Mouse (Mus musculus) layer of hippocampus, adult 9-10 months (tissue): Measurements from ENCODE around the gene Entpd3.
A peak's percentile ranks its signal among the peaks of the same experiment; 100 is the strongest.

Experiments used
- DNase-seq: peaks from one replicate; pipeline ENCODE4 v3.0.0; 2022; ENCODE audit warnings: low spot score

The Entpd3 gene

DNA sequence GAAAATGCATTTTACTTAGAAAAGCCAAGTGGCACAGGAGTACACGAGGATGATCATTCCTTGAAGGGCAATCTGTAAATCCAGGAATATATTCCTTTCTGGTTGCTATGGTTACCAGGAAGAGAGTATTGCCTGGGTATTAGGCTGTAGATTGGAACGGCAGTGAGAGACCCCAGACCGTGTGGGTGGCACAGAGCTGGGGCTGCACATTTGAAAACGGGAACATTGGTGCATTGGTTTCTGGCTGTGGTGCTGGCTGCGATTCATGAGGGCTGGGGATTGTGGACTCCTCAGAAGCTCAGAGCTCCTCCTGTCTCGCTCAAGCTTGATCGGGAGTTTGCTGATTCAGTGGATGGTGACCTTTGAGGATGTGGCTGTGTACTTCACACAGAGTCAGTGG, 40.2 kb downstream of the Entpd3 start:
- DNase-seq: no peak

DNA sequence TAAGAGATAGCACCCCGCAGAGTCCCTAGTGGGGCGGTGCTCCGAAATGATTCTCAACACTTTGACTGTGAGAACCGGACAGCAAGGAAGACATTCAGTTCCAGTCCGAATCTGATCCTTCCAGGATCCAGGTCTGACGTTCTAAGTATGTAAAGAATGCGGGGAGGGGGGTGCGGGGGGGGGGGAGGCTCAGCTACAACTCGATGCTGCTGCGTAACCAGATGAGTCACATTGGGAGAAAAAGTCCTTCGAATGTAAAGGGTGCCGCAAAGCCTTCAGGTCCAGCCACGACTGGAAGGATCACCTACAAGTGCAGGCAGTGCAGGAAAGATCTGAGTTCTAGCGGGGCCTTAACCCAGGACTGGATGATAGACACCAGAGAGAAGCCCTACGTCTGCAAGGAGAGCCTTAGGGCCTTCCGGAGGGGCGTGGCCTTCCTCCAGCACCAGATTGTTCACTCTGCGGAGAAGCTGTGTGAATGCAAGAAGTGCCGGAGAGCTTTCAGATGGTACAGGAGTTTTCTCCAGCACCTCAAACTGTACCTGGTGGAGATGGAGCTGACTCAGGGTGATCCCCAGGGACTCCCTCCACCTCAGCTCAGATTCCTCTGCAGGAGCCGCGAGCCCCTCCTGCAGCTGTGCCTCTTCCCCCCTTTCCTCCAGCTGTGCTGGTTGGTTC, 42.5 kb downstream of the Entpd3 start:
- DNase-seq: no peak

DNA sequence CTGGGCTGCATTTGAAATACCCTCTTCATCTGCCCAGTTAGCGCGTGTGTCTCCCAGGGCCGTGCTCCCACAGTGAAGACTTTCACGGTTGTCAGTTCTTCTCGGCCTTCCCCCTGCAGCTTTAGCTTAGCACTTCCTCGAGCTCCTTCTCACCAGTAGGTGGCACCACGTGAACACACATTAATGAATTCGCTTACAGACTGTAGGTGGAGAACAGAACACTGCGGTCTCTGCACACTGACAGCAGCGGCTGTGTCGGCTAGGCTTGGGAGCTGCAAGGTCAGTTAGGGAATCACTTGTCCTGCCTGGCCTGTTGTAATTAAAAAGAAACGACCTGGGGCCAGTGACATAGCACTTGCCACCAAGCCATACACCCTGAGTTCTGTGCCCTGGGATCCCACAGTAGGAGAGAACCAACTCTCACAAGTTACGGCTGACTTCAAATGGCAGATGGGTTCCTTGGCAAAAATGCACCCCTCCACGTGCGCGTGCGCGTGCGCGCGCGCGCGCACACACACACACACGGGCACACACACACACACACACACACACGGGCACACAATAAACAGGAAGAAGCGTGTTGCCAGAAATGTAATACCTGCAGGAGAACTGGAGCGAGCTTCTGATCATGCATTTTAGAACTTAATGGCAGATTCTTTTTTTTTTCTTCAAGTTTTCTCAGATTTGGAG, 43.1 kb downstream of the Entpd3 start:
- DNase-seq: peak; percentile 84

DNA sequence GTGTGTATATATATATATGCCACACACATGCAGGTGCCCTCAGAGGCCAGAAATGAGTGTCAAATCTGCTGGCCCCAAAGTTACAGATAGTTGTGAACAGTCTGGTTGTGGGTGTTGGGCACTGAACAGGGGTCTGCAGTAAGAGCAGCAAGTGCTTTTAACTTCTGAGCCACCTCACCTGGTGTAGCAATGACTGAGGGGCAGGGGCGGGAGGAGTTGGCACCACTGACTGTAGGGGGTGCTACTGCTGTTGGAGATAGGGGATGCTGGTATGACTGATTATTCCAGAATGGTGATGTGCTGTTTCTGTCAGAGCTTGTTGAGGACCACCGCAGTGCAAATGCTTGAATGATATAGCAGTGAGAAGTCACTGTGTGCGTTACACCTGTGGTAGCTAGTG, 43.7 kb downstream of the Entpd3 start:
- no peak for DNase-seq

DNA sequence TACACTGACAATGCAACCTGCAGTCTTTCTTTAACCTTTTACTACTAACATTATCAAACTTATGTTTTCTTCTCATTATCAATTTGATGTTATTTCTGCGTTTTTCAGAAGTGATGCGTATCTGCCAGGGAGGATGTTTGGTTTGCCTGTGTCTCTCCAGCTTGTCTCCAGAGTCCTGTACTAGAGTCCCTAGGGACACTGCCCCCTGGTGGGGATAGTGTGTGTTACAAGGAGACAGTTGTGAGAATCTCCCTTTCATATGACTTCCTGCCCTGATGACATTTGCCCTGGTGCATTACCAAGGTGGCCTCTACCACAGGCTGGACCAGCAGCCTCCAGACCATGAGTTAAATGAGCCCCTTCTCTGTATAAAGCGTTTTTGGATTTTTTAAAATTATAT, 46.9 kb downstream of the Entpd3 start:
- DNase-seq: peak; percentile 59

DNA sequence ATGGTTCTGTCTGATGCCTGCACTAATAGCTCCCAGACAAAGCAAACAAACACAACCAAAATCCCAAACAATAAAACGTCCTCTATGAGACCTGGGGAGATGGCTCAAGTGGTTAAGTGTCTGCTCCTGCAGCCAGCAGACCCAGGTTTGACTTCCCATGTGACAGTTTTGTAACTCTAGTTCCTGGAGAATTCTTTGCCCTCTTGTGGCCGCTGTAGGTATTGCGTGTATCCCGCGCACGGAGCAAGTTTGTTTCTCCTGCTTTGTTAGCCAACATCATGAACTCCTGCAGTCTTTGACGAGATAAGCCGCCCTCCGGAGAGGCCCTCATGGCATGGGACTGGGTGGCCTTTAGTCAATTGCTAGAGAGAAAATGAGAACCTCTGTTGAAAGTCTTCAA, 51.9 kb downstream of the Entpd3 start:
- no peak for DNase-seq

DNA sequence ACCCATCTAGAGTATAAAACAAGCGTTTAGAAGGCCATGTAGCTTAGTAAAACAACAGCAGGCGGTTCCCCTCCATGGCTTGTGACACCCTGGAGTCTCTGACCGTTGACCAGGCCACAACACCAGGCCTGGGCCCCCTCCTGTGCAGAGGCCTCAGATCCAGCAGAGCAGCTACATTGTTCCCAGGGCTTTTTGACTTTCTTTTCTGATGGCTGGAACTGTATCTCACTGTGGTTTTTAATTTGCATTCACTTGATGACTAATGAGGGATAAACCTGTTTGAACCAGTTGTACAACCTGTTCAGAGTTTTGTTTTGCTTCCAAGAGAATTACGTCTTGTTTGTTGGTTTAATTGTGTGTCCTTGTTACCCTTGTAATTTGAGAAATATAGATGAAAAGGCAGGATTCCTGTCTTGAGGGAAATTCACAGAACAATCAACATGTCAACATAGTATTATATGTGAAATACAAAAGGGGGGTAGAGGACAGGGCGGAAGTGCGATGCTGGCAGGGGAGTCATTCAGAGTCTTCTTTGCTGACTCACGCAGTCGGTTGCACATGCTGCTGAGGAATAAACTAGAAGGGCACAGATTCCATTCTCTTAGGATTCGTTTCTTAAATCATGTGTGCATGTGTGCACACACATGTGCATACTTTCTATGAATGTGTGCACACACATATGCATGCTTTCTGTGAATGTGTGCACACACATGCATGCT, 53.9 kb downstream of the Entpd3 start:
- no peak for DNase-seq

DNA sequence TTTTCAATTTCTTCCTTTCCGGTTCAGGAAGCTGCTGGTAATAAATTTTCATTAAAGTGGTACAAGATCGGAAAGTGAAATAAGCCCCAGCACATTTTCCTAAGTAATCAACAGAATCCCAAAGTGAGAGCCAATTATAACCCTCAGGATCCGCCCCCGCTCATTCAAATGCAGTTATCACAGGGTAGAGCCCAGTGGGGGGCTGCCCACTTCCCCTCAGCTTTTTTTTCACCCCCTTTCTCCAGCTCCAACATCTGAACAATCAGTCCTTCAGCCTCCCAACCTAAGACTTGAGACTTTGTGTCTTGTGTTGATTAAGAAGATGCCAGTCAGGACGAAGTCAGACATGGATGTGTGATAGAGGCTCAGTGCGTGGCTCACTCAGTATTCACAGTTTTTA, 55.2 kb downstream of the Entpd3 start:
- DNase-seq: no peak

DNA sequence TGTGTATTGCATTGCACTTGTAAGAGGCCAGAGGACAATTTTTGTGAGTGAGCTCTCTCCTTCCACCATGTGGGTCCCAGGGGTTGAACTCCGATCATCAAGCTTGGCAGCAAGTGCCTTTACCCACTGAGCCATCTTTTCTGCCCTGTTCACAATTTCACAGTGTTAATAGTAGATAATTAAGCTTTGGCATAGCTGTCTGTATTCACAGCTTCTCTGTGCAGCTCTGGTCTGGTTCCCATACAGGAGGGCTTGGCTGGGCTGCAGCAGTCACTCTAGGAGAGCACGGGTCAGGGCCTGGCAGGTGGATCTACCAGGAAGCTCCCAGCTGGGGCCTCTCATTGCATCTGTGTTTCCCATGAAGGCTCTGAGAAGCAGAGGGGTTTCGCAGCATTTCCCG, 55.7 kb downstream of the Entpd3 start:
- no peak for DNase-seq

DNA sequence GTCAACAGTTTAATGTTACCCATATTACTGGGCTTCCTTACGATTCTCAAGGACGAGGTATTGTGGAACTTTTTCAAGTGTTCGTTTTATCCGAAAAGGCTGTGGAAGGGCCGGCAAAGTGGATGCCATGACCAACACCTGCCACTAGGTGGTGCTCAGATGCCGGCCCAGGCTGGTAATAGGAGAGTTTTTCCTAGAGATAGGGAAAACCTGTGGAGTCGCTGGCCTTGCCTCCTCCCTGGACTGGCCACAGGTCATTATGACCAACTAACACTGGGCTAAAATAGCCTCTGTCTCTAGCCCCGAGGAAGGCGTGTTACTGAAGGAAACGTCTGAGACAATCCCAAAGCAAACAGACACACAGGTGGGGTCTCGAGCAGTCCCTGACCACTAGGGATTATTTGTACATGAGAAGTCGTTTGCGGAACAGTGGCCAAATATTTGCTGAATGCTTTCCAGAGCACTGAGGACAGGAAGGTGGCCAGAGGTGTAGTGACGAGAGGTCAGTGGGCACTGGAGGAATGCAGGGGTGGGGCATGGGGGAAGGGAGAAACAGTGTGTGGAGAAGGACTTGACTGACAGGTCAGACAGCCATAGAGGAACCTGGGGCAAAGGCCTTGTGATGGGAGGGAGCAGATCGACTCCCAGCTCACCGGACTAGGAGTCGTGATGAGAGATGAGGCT, 62.0 kb downstream of the Entpd3 start:
- peak; percentile 39 for DNase-seq

DNA sequence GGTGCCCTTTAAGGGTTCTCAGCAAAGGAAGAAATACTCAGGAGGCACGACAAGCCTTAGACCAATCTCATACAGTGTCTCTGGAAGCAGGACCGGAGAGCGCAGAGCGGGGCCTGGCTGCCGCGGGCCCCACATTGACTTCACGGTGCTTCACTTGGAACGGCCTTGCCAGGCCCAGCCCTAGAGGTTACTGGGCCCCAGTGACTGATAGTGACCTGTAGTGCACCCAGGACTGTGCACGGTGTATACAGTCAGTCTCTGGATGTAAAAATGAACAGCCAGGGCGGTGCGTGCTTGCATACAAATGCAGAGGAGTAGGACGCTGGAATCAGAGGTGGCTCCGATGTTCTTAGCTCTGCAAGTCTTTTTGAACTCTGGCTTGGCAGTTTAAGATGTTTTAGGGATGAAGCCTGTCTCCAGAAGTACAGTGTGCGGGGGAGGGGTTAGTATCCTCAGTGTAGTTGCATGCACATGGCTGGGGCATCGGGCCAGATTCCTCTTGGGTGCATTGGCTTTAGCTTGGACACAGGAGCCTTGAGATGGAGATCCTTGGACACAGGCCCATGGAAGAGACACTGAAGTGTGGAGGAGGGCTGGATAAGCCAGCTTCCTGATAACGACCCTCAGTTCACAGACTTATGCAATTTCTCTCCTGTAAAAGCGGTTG, 62.7 kb downstream of the Entpd3 start:
- DNase-seq: no peak

DNA sequence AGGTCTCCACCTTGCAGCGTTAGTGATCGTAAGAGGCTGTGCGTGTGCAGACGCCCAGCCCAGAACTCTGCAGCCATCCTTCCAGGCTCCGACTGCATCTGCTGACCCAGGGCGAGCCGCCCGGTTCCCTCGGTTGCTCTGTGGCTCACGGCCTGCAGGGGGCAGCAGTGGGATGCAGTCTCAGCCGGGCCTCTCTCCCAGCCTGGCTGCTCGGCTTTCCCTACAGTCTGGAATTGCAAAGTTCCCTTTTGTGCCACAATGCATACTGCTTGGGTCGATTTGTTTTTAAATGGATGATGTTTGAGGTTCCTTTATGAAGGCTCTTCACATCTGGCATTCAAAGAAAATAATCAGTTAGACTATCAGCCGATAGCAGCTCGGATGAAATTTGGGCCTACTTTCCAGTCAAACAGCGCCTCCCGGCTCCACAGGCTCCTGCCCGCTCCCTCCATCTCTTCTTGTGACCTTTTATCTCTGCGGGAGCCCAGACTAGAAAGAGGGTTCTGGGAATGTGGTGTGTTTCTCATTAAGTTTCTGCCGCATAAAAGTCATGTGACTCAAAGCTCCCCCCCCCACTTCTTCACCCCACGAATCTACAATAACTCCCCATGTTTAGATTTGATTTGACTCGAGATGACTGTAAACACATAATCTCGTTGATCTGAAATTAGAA, 63.4 kb downstream of the Entpd3 start:
- DNase-seq: peak; percentile 88

DNA sequence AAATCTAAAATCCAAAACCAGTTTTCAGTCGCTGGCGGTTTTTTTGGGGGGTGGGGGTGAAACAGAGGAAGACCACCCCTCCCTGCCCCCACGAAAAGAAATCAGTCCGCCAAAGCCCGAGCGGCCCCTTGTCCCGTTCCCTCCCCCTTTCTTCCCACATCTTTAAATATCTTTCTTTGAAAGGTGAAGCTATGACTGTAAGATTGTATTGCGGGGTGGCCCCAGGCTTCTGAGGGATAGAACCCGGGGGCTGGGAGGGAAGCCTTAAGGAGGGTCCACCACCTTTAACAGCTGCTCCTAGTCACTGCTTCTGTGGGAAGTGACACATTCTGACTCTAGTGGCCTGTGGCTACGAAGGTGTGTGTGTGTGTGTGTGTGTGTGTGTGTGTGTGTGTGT, 63.9 kb downstream of the Entpd3 start:
- no peak for DNase-seq

DNA sequence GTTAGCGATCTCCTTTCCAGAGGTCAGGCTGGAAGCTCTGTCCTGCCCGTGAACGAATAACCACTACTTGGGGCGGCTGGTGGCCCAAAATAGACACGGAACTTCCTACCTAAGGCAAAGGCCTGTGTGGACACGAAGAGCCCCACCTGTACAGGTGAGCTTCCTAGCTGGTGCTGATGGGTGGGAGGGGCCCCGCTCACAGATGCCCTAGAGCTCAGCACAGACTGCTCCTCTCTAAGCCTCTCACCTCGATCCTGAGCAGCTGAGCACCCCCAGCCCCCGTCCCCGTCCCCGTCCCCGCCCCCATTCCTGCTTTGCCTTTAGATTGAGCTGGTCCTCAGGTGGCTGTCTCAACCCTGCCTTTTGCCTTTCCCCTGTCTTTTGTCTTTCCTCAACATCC, 64.3 kb downstream of the Entpd3 start:
- no peak for DNase-seq

DNA sequence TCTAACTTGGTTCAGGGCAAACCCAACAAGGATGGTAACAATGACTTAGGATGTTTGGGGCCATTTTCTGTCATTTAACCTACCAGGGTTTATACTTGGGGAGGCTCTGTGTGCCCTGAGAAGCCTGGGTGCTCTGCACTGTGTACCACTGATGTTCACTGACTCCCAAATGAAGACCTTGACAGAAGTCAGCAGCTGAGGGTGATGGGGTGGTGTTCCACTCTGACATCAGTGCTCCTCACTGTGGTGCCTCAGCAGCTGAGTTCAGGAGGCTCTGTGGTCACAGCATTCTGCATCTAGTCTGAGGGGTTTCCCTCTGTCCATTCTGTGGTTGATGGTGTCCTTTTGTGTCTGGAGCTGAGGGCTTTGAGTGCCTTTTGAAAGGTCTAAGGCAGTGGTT, 71.4 kb downstream of the Entpd3 start:
- DNase-seq: no peak

DNA sequence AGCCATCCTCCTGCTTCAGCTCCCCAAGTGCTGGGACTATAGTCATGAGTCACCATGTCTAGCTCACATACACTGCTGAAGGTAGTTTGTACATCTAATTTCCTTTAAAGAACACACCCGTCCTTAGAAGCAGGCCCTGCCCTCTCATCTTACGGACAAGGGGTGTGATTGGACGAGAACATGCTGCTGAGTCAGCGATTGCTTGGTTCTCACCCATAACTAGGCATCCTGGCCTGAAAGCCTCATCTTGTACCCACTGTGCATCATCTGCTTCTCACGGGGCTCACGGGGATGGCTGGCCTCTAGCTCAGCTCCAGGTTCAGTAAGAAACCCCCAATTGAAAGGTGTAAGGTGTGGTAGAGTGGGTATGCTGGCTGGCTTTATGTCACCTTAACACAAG, 74.4 kb downstream of the Entpd3 start:
- no peak for DNase-seq
